Mouse (Mus musculus): ENCODE data around the gene Il2. TPM values are rescaled to one million over a fixed set of nuclear protein-coding genes. Genes with fewer than 3 reads are reported as not detected.

Il2 gene
- polyA plus RNA-seq, 1 experiment from 2014 or later = 0.28 TPM

DNA sequence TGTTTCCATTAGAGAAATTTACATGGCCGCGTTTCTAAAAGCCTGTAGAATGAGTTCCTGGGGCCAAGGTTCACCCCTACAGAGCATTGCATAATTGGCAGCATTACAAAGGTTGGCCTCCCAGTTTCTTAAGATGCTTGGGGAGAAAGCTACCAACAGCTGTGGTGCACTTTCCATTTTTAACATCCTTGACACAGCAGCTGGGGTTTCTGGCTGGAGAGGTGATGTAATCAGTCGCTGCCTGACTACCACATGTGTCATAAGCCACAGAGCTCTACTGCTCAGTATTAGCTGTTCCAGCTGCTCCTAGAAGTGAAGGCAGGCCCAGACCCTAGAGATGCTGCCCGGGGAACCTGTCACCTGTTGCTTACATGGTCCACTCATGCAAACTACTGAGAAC, 2.5 kb upstream of the Il2 start:
- DNase-seq (ENCODE audit: low spot score) (peak; percentile 87), ATAC-seq (ENCODE audit: low read depth) (peak; percentile 96)

DNA sequence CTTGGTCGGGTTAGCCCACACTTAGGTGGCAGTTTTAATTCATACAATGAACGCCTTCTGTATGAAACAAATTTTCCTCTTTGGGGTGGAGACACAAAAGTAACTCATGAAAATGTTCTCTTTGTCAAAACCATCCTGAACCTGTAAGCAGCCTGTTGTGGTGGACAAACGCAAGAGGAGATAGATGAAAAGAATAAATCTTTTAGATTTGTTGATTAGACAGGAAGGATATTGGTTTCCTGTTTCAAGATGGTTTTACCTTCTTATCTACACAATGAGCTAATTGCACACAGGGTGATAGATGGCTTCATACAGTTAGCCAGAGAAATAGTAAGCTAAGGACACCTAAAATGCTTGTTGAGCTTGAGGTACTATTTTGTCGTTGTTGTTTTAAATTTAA, 403 bp upstream of the Il2 start:
- Histone ChIP-seq H3K36me3 (ENCODE audit: control insufficient read depth, insufficient read depth, low read length) (no peaks in the 10 kb centered on the region), H3K9ac (ENCODE audit: low read depth, low read length) (no peak overlapping the region), H3K9me3 (ENCODE audit: control insufficient read depth, low read length) (no peaks in the 10 kb centered on the region), H3K4me2 (ENCODE audit: low read depth, low read length) (no peak overlapping the region), H3K27ac (replicated peaks; ENCODE audit: low read depth, low read length) (no peak overlapping the region), H3K4me3 (ENCODE audit: low read depth, low read length) (no peak overlapping the region), H3K4me1 (ENCODE audit: control insufficient read depth, insufficient read depth, low read length) (no peaks in the 10 kb centered on the region), H3K27me3 (replicated peaks; ENCODE audit: control insufficient read depth, insufficient read depth, low read length) (no peaks in the 10 kb centered on the region)
- ATAC-seq (ENCODE audit: low read depth) (no peak), DNase-seq (ENCODE audit: low spot score) (no peak)
- WGBS = 69% methylated on average over 4 of the region's 4 CpGs

More for the DNA sequence above, 2.5 kb upstream of the Il2 start:
- Histone ChIP-seq H3K4me1 (ENCODE audit: control insufficient read depth, insufficient read depth, low read length) (no peaks in the 10 kb centered on the region), H3K9ac (ENCODE audit: low read depth, low read length) (no peak overlapping the region), H3K4me3 (ENCODE audit: low read depth, low read length) (no peak overlapping the region), H3K9me3 (ENCODE audit: control insufficient read depth, low read length) (no peaks in the 10 kb centered on the region), H3K27me3 (replicated peaks; ENCODE audit: control insufficient read depth, insufficient read depth, low read length) (no peaks in the 10 kb centered on the region), H3K36me3 (ENCODE audit: control insufficient read depth, insufficient read depth, low read length) (no peaks in the 10 kb centered on the region), H3K4me2 (ENCODE audit: low read depth, low read length) (no peak overlapping the region), H3K27ac (replicated peaks; ENCODE audit: low read depth, low read length) (no peak overlapping the region)
- 37% methylated on average over 4 of the region's 4 CpGs for WGBS

DNA sequence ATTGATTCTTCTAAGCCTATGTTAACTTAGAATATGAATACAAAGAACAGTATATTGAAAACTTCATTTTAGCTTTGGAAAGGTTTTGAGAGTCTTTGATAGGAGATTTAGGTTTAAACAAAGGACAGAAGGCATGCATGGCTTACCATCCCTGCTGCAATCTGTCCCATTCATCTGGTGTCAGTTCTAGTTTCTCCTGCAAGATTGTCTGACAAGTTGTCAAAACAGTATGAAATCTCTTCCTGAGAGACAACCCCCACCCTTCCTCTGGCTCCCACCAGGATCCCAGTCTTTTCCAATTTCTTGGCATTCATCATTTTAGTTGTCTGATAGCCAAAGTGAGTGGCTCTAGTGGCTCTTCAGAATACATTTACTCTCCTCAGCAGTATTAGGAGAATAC, 35.0 kb downstream of the Il2 start:
- no peaks in the 10 kb centered on the region for H3K4me1 ChIP-seq (ENCODE audit: control insufficient read depth, insufficient read depth, low read length)
- no peak overlapping the region for H3K27ac ChIP-seq (replicated peaks; ENCODE audit: low read depth, low read length)
- no peaks in the 10 kb centered on the region for H3K27me3 ChIP-seq (replicated peaks; ENCODE audit: control insufficient read depth, insufficient read depth, low read length)
- H3K9me3 ChIP-seq (ENCODE audit: control insufficient read depth, low read length) = no peaks in the 10 kb centered on the region
- H3K9ac ChIP-seq (ENCODE audit: low read depth, low read length) = no peak overlapping the region
- ATAC-seq (ENCODE audit: low read depth) (no peak), DNase-seq (ENCODE audit: low spot score) (no peak)
- no peaks in the 10 kb centered on the region for H3K36me3 ChIP-seq (ENCODE audit: control insufficient read depth, insufficient read depth, low read length)
- no peak overlapping the region for H3K4me3 ChIP-seq (ENCODE audit: low read depth, low read length)
- H3K4me2 ChIP-seq (ENCODE audit: low read depth, low read length) = no peak overlapping the region

DNA sequence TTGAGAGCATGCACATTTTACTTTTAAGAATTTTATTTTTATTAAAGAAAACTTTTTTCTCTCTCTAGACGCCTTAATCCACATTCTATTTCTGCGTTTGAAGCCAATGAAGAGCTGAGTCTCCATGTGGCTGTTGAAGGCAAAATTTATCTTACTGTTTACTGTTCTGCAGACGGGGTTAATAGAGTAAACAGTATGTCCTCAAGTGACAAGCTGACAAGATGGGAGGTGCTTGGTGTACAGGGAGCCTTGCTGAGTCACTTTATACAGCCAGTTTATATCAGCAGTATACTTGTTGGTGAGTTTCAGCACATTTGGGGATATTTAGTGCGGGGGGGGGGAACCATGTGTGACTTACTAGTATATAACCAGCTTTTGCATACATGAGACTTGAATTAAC, 40.9 kb downstream of the Il2 start:
- no peak for ATAC-seq (ENCODE audit: low read depth)
- Histone ChIP-seq H3K9ac (ENCODE audit: low read depth, low read length) (no peak overlapping the region), H3K36me3 (ENCODE audit: control insufficient read depth, insufficient read depth, low read length) (no peaks in the 10 kb centered on the region), H3K4me3 (ENCODE audit: low read depth, low read length) (no peak overlapping the region), H3K4me1 (ENCODE audit: control insufficient read depth, insufficient read depth, low read length) (no peaks in the 10 kb centered on the region), H3K4me2 (ENCODE audit: low read depth, low read length) (no peak overlapping the region), H3K27me3 (replicated peaks; ENCODE audit: control insufficient read depth, insufficient read depth, low read length) (no peaks in the 10 kb centered on the region), H3K9me3 (ENCODE audit: control insufficient read depth, low read length) (no peaks in the 10 kb centered on the region), H3K27ac (replicated peaks; ENCODE audit: low read depth, low read length) (no peak overlapping the region)
- no peak for DNase-seq (ENCODE audit: low spot score)
- WGBS = 77% methylated on average over 4 of the region's 4 CpGs

DNA sequence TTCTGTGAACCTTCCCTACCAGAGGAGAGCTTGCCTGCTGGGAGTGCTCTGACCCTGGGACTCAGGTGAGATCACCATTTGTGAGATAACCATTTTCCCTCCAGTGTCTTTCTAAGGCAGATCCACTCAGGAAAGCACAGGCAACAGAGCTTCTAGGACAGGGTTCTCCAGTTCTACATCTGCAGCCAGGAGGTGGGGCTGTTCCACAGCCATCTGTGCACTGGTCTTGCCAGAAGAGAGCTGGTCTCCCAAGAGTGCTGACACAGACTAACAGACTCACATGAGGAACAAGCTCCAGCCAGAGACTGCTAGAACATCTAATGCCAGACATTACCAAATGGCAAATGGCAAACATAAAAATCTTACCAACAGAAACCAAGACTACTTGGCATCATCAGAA, 52.5 kb downstream of the Il2 start:
- Histone ChIP-seq H3K4me2 (ENCODE audit: low read depth, low read length) (no peak overlapping the region), H3K9ac (ENCODE audit: low read depth, low read length) (no peak overlapping the region), H3K27me3 (replicated peaks; ENCODE audit: control insufficient read depth, insufficient read depth, low read length) (no peaks in the 10 kb centered on the region), H3K36me3 (ENCODE audit: control insufficient read depth, insufficient read depth, low read length) (no peaks in the 10 kb centered on the region), H3K4me1 (ENCODE audit: control insufficient read depth, insufficient read depth, low read length) (no peaks in the 10 kb centered on the region), H3K9me3 (ENCODE audit: control insufficient read depth, low read length) (0 out of 2 replicates have a peak, but pooled peaks cover 5% of the 10 kb centered on the region), H3K4me3 (ENCODE audit: low read depth, low read length) (no peak overlapping the region), H3K27ac (replicated peaks; ENCODE audit: low read depth, low read length) (no peak overlapping the region)
- no peak for ATAC-seq (ENCODE audit: low read depth)
- peak; percentile 11 for DNase-seq (ENCODE audit: low spot score)

Other genes with a start within 250 kb of the Il2 start
- 0.51 and 1.0 TPM in 2 replicates for gene Adad1, start 62.4 kb downstream of the Il2 start, polyA plus RNA-seq (2014; fragmentation: Nextera tagmentation; extraction: Ambion mirVana)
- not detected in 2 replicates for gene Il21, start 106.7 kb upstream of the Il2 start, polyA plus RNA-seq (2014; fragmentation: Nextera tagmentation; extraction: Ambion mirVana)
- 7.0 and 9.4 TPM in 2 replicates for gene Bbs12, start 186.6 kb upstream of the Il2 start, polyA plus RNA-seq (2014; fragmentation: Nextera tagmentation; extraction: Ambion mirVana)
- gene Cetn4, start 186.7 kb upstream of the Il2 start, polyA plus RNA-seq (2014; fragmentation: Nextera tagmentation; extraction: Ambion mirVana) = 2.3 and 3.5 TPM in 2 replicates
- 5.5 and 6.0 TPM in 2 replicates for gene Fgf2, start 222.4 kb upstream of the Il2 start, polyA plus RNA-seq (2014; fragmentation: Nextera tagmentation; extraction: Ambion mirVana)

Measured in embryonic facial prominence, embryonic 14.5 days (tissue).